Mouse (Mus musculus) 416B (cell line): ENCODE results near the gene Fscn2.

ENCODE experiments used
- DNase-seq: peaks from one replicate; pipeline ENCODE4 v3.0.0; 2011; ENCODE audit warnings: low read depth

Gene Fscn2

GRCm38 (mm10) chr11:120357791-120358401 lies 3.4 kb upstream of the Fscn2 start:
- DNase-seq: peak; percentile 78

- DNase-seq: no peak
Observed at GRCm38 (mm10) chr11:120359391-120359790, 1.9 kb upstream of the Fscn2 start.

GRCm38 (mm10) chr11:120360062-120360461 lies 1.3 kb upstream of the Fscn2 start:
- DNase-seq: peak; percentile 45

- no peak for DNase-seq
Observed at GRCm38 (mm10) chr11:120360755-120361154, 579 bp upstream of the Fscn2 start.

DNA sequence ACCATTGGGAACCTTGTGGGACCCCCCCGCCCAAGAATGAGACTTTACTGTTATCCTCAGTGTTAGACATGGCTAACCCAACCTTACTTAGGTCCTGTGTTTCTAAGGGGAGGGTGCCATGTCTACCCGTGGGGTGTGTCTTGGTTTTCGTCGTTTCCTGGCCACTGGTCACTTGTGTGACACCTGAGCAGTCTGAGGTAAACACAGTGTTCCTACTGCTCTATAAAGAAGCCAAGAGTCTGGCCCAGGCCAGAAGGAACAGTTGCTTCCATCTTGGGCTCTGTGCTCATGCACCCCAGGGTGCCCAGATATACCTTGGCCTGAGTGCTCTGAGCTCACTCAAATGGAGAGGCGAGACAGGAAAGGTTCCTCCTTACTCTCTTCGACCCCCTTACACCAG lies 1.6 kb downstream of the Fscn2 start:
- DNase-seq: no peak

GRCm38 (mm10) chr11:120366443-120367027 lies 5.2 kb downstream of the Fscn2 start:
- DNase-seq: no peak

GRCm38 (mm10) chr11:120369656-120370055 lies 8.3 kb downstream of the Fscn2 start:
- peak; percentile 65 for DNase-seq

DNA sequence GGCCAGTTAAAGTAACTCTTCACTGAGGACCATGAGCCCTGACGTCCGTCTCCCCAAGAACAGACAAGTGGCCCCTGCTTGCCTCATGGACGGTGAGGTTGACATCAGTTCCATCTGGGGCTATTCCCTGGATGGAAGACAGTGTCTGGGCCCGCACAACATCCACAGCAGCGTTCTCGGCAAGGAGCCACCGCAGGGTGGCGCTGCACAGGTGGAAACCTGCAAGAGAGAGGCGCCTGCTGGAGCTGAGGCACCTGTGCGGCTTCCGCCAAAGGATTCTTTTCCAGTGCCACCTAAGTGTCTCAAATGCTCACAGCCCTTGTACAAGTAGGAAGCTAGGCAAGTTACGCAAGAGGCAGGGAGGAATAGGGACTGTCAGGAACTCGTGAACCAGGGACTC lies 11.7 kb downstream of the Fscn2 start:
- DNase-seq: no peak

DNA sequence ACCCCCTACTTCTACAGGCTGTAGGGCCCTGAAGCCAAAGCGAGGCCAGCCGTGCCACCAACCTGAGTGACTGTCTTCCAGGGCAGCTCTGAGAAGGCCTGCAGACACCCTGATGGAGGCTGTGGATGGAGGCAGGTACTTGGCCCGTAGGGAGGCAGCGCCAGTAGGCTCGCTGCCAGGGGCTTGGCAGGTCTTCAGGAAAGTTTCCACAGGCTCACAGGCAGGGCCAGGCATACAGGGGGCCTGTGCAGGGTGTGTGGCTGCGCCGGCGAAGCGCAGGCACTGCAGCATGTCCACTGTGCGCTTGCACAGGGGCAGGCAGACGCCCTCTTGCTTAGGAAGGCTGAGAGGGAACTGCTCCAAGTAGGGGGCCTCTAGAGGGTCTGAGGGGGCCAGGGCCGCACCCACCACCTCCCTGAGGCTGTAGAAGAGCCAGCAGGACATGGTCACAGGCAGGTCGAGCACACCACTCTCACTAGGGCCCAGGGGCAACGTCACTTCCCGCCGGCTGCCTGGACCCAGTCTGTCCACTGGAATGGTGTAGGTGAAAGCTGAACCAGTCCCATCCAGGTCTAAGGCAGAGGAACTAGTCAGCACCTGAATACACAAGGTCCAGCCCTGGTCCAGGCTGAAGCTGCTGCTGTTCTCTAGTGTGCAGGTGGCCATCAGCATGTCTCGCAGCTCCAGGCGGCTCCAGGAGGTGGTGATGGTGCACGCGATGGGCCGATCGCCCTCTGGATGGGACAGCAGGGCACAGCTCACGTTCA lies 12.7 kb downstream of the Fscn2 start:
- DNase-seq: no peak

GRCm38 (mm10) chr11:120375324-120375723 lies 14.0 kb downstream of the Fscn2 start:
- no peak for DNase-seq

- no peak for DNase-seq
Observed at GRCm38 (mm10) chr11:120376302-120377160, 15.2 kb downstream of the Fscn2 start.

- DNase-seq: no peak
Observed at GRCm38 (mm10) chr11:120377337-120377736, 16.0 kb downstream of the Fscn2 start.

DNA sequence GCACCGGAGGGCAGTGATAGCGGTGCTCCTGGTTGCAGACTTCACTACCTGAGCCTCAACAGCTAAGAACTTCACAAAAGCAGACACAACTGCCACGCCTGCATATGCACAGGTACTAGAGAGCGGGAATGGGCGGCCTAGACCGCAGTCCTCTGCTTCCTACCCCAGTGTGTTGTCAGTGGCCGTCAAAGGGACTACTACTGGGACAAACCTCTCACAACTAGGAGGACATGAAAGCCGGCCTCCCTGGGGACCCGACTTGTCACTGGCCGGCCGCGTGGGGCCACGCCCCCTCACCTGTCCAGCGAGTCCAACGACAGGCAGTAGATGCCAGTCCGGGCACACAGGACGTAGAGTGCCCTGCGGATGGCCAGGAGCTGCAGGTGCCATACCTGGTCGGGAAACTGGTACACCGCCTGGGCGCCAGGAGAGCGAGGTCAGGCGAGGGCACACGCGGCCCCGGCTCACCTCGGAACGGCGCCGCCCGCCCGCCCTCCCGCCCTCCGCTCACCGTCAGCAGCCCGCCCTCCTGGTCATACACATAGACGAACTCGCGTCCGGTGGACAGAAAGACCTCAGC lies 16.8 kb downstream of the Fscn2 start:
- DNase-seq: peak; percentile 51

GRCm38 (mm10) chr11:120378611-120379540 lies 17.5 kb downstream of the Fscn2 start, which contains the start of gene Faap100:
TSS of gene Faap100 (minus strand) at chr11:120378764.
- DNase-seq: peak; percentile 93

- DNase-seq: no peak
Observed at GRCm38 (mm10) chr11:120380271-120380670, 18.9 kb downstream of the Fscn2 start.

DNA sequence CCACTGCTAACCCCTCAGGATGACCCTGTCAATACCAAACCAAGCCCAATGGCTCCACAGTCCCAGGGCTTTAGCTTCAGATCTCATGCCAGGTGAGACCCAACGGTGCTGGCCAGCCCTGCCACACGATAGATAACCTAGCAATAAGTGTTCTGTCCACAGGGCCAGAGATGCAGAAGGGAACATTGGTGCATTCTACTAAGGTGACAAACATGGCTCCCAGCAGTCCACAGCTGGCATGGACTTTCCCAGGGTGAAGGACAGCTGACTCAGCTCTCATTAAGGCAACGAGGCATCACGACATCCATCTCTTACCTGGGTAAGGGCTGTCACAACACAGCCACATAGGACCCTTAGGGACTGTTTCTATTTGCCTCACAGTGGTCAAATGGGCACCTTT lies 19.8 kb downstream of the Fscn2 start:
- no peak for DNase-seq

DNA sequence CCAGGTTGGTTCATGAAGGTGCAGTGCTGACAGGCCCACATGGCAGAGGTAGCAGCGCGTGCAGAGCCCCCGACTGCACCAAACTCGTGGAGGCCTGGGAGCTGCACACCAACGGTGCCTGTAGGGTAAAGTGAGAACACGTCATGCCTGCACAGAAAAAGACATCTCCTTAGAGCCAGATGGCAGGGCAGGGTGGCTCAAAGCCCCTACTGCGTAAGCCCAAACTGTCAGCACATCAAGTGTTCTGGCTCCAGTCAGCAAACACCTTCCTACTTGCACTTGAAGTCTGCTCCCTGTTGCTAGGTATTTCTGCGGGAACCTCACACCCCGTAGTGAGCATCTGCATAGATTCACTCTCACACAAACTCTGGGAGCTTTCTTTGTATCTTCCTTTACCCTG lies 21.2 kb downstream of the Fscn2 start:
- no peak for DNase-seq

- no peak for DNase-seq
Observed at GRCm38 (mm10) chr11:120386632-120387031, 25.3 kb downstream of the Fscn2 start.

DNA sequence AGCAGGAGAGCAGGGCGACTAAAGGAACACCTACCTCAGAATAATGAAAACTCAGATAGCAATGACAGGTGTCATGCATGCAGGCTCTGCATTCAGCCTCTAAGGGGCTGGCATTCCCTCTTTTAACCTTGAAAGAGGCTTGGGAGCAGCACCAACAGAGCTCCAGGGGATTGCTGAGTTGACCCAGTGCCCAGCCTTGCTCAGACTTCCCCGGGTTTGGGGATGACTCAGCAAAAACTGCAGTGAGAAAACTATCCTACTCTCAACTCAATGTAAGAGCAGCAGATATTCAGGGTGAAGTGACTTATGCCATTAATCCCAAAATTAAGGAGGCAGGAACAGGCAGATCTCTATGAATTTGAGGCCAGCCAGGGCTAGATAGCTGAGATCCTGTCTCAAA lies 25.8 kb downstream of the Fscn2 start:
- DNase-seq: peak; percentile 37

- no peak for DNase-seq
Observed at GRCm38 (mm10) chr11:120388580-120388979, 27.2 kb downstream of the Fscn2 start.

GRCm38 (mm10) chr11:120395661-120396060 lies 34.3 kb downstream of the Fscn2 start:
- DNase-seq: peak; percentile 16
